Mouse (Mus musculus) hindbrain, postnatal 0 days (tissue): ENCODE data around the gene Hgd. TPM values are rescaled to one million over a fixed set of nuclear protein-coding genes. Genes with fewer than 3 reads are reported as not detected.

Experiments used
- ATAC-seq: fragments of 200-750 bp; cut with Nextera tagmentation; 2 replicates; pipeline ENCODE4 v1.8.0; 2017; ENCODE audit warnings: mild to moderate bottlenecking, moderate TSS enrichment, moderate library complexity
- DNase-seq: peaks from one replicate; pipeline ENCODE4 v3.0.0-alpha.2; 2015; ENCODE audit warnings: low spot score
- H3K27ac ChIP-seq: fragments of 300-500 bp; sonication (generic); 2 replicates; pipeline ENCODE4 v1.5.1; 2014; ENCODE audit warnings: mild to moderate bottlenecking
- H3K27me3 ChIP-seq: fragments of 300-500 bp; sonication (generic); 2 replicates; pipeline ENCODE4 v1.6.1; 2014; ENCODE audit warnings: low read length, mixed read lengths; ENCODE audit not compliant: insufficient read depth
- H3K36me3 ChIP-seq: fragments of 300-500 bp; sonication (generic); 2 replicates; pipeline ENCODE4 v1.6.1; 2014; ENCODE audit warnings: low read length, mixed read lengths; ENCODE audit not compliant: insufficient read depth
- H3K4me1 ChIP-seq: fragments of 300-500 bp; sonication (generic); 2 replicates; pipeline ENCODE4 v1.6.1; 2014; ENCODE audit warnings: antibody characterized with exemption, low read length, mixed read lengths; ENCODE audit not compliant: insufficient read depth
- H3K4me2 ChIP-seq: fragments of 300-500 bp; sonication (generic); 2 replicates; pipeline ENCODE4 v1.6.1; 2014; ENCODE audit warnings: low read depth, mild to moderate bottlenecking, low read length, moderate library complexity, mixed read lengths
- H3K4me3 ChIP-seq: fragments of 300-500 bp; sonication (generic); 2 replicates; pipeline ENCODE4 v1.5.1; 2014; ENCODE audit warnings: low read length
- H3K9ac ChIP-seq: fragments of 300-500 bp; sonication (generic); replicated peaks from 2 replicates; pipeline ENCODE4 v1.6.1; 2014; ENCODE audit warnings: mild to moderate bottlenecking, low read length, moderate library complexity, mixed read lengths
- H3K9me3 ChIP-seq: fragments of 300-500 bp; sonication (generic); 2 replicates; pipeline ENCODE4 v1.6.1; 2016; ENCODE audit warnings: low read length, mixed read lengths
- CTCF ChIP-seq: IDR thresholded peaks from 2 replicates; pipeline ENCODE4 v1.5.1; 2016; ENCODE audit warnings: antibody characterized with exemption, control low read depth, low read depth
- WGBS: fragments of 180-500 bp; shearing (Covaris S2); extraction: QIAGEN DNeasy Blood & Tissue Kit; methylation state at CpG from one replicate; pipeline ENCODE4 v1.1.7; 2014; 5-methylcytosine and 5-hydroxymethylcytosine counted together
- polyA plus RNA-seq: library from polyadenylated mRNA; unstranded; fragments of >200 nt; fragmentation: Nextera tagmentation; extraction: Ambion mirVana; gene quantifications from 2 replicates; pipeline ENCODE4 v1.2.1, GENCODE M21; 2015
- total RNA-seq: library from RNA; depleted of rRNA; stranded (reverse); fragments of >200 nt; gene quantifications from 2 replicates; pipeline ENCODE4 v1.2.3, GENCODE M21; 2014; rRNA removed

Gene Hgd
- total and polyA plus RNA-seq, 2 experiments from 2014 or later, result 0.26 TPM; not detected in 1

DNA sequence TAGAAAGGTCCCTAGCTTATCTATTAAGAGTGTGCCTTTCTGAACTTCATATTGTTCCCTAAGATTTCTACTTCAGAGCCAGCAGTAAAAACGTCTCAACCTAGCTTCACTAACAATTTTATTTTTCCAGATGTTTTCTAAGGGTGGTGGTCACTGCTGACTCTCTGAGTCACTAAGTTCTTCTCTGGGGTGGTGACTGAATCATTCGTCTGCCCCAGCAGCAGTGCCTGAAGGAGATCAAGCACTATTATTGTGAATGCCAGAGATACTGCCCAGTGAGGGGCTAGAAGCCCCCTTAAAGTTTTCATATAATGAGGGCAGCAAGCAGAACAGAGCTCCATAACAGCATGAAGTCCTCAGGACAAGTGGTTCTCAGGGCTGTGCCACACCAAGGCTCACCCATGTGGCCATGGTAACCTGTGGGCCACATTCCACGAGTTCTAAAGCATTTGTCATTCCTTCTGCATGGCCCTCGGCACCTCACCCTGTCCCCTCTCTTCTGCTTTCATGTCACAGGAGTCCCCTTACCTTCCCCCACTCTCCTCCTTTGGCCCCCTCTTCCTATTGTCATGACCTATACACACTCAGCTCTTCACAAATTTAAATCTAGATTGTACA is 90.8 kb downstream of the Hgd start:
- H3K9me3 ChIP-seq, result no peaks in the 10 kb centered on the region
- H3K27me3 ChIP-seq, result no peaks in the 10 kb centered on the region
- TF ChIP-seq CTCF, result no peak
- no peak overlapping the region for H3K4me2 ChIP-seq
- ATAC-seq, result no peak
- 19% methylated on average over 4 of the region's 4 CpGs for WGBS
- H3K9ac ChIP-seq, result no peak overlapping the region
- DNase-seq, result no peak
- H3K36me3 ChIP-seq, result no peaks in the 10 kb centered on the region
- H3K27ac ChIP-seq, result no peak overlapping the region
- H3K4me3 ChIP-seq, result no peak overlapping the region
- no peaks in the 10 kb centered on the region for H3K4me1 ChIP-seq

DNA sequence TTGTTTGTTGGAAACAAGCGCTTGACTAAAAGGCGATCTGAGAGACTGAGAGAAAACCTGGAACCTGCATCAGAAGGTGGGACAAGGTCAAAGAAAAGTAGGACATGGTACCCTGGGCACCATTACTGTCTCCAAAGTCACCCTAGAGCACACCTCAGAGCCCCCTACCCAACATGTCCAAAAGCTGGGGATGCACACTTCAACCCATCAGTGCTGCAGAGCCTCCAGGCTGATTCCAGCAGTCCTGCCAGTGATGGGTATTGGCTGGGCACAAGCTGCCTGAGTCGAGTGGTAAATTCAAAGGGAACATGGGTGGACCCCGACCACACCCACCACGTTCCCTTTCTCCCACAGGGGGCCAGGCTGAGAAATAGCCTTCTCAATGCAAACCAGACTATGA is 95.4 kb downstream of the Hgd start:
- H3K4me3 ChIP-seq, result no peak overlapping the region
- 0 out of 2 replicates have a peak, but pooled peaks cover 3% of the 10 kb centered on the region for H3K4me1 ChIP-seq
- no peak for ATAC-seq
- H3K27me3 ChIP-seq, result no peaks in the 10 kb centered on the region
- WGBS, result 90% methylated on average over 5 of the region's 5 CpGs
- no peak overlapping the region for H3K4me2 ChIP-seq
- H3K27ac ChIP-seq, result no peak overlapping the region
- no peak for TF ChIP-seq CTCF
- DNase-seq, result no peak
- no peaks in the 10 kb centered on the region for H3K36me3 ChIP-seq
- no peak overlapping the region for H3K9ac ChIP-seq
- no peaks in the 10 kb centered on the region for H3K9me3 ChIP-seq

DNA sequence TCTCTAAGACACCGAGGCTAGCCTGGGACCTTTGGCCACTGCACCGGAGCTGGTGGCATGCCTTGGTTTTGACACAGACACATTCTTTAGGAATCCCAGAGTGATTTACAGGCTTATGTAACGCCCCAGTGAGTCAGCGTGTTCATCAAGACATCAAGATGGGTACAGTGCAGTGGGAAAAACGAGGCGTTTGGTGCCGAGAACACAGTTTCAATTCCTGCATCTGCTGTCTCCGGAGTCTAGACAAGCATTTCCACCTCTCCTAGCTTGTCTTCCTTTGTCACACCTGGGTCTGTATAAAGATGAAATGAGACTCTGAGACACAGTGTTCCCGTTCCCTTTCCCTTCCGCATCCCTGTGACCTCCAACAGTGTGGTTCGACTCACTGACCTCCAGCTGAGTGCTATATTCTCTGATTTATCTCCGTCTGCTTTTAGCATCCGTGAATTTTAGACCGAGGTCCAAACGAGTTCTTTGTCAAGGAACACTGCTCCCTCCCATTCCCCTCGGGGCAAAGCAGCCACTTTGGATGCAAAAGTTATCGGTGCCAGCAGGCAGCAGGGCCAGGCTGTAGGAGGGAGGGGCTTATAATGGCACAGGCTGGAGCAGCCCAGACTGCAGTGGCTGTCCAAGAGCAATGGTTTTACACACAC is 96.2 kb downstream of the Hgd start:
- no peak for TF ChIP-seq CTCF
- Histone ChIP-seq H3K4me2 (peak overlapping the region; percentile 40), H3K27me3 (no peaks in the 10 kb centered on the region), H3K4me3 (no peak overlapping the region), H3K9ac (0 out of 2 replicates have a peak overlapping the region, but pooled peaks have one; percentile 4), H3K36me3 (no peaks in the 10 kb centered on the region), H3K9me3 (no peaks in the 10 kb centered on the region), H3K4me1 (0 out of 2 replicates have a peak, but pooled peaks cover 3% of the 10 kb centered on the region), H3K27ac (0 out of 2 replicates have a peak overlapping the region, but pooled peaks have one; percentile 2)
- 25% methylated on average over 17 of the region's 17 CpGs for WGBS
- peak; percentile 90 for ATAC-seq
- peak; percentile 76 for DNase-seq

DNA sequence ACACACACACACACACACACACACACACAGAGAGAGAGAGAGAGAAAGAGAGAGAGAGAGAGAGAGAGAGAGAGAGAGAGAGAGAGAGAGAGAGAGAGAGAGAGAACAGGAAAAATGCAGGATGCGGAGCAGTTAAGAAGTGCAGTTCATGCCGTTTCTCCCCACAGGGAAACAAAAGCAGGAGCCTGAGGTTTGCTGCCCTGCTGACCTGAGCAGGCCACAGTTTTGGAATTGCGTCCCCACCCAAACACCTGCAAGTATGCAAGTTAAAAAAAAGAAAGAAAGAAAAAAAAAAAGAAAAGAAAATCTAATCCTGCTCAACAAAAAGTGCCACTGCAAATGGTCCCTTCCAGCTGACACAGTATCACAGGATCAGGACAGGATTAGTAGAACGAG is 96.7 kb downstream of the Hgd start:
- TF ChIP-seq CTCF, result no peak
- 22% methylated on average over 4 of the region's 4 CpGs for WGBS
- ATAC-seq, result peak; percentile 38; the same call in 1 of the 2 replicates
- Histone ChIP-seq H3K4me3 (no peak overlapping the region), H3K9me3 (no peaks in the 10 kb centered on the region), H3K27me3 (no peaks in the 10 kb centered on the region), H3K36me3 (no peaks in the 10 kb centered on the region), H3K4me1 (0 out of 2 replicates have a peak, but pooled peaks cover 3% of the 10 kb centered on the region), H3K27ac (no peak overlapping the region), H3K4me2 (peak overlapping the region; percentile 40), H3K9ac (no peak overlapping the region)
- DNase-seq, result no peak

DNA sequence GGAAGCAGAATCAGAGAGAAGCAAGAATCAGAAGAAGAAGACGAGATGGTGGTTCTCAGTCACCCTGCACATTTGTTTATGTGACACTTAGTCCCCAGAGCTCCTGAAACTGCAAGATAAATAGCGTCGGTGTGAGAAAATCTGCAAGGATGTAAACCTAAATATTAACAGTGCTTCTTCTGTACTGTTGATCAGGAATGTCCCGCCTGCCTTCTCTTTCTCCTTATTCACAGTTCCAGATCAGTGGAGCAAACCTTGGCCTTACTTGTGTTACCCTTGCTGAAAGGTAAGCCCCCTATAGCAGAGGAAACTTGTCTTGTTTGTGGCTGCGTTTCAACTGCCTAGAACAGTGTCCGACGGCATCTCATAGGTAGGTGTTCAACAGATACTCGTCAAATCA is 97.6 kb downstream of the Hgd start:
- Histone ChIP-seq H3K9me3 (no peaks in the 10 kb centered on the region), H3K36me3 (no peaks in the 10 kb centered on the region), H3K27ac (no peak overlapping the region), H3K27me3 (no peaks in the 10 kb centered on the region), H3K9ac (no peak overlapping the region), H3K4me3 (no peak overlapping the region), H3K4me2 (no peak overlapping the region), H3K4me1 (0 out of 2 replicates have a peak, but pooled peaks cover 3% of the 10 kb centered on the region)
- WGBS, result 69% methylated on average over 8 of the region's 8 CpGs
- ATAC-seq (no peak), DNase-seq (no peak)
- TF ChIP-seq CTCF, result no peak

DNA sequence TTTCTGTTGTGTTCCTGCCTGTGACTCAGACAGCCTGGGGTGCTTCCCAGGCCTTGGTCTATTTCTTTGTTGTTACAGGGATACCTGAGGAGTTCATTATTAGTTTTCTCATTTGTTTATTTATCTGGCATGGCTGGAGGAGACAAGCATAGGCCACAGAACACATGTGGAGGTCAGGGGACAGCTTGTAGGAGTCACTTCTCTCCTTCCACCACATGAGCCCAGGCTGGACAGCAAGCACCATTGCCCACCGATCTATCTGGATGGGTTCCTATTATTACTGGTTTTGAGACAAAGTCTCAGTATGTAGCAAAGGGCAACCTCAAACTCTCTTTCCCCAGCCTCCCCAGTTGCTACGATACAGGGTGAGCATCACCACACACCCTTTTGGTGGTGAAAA is 100.3 kb downstream of the Hgd start:
- Histone ChIP-seq H3K27me3 (no peaks in the 10 kb centered on the region), H3K4me1 (peaks cover 15% of the 10 kb centered on the region; the same call in 1 of the 2 replicates), H3K9me3 (no peaks in the 10 kb centered on the region), H3K27ac (no peak overlapping the region), H3K4me2 (no peak overlapping the region), H3K9ac (no peak overlapping the region), H3K36me3 (no peaks in the 10 kb centered on the region), H3K4me3 (no peak overlapping the region)
- ATAC-seq (no peak), DNase-seq (no peak)
- no peak for TF ChIP-seq CTCF
- WGBS, result 57% methylated on average over 2 of the region's 2 CpGs

DNA sequence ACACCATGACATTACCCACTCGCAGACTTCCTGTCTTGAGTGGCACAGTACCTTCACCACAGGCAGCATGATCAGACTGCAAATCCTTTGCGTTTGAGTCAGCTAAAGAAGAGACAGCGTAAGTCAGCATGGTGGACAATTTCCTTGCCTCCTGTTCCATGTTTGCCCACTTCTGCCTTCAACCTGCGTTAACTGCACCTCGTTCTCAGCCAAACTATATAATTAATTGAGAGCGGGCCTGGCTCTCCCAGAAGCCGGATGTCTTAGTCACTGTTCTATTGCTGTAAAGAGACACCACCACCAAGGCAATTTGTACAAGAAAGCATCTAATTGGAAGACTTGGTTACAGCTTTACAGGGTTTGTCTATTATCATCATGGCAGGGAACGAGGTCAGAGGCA is 100.9 kb downstream of the Hgd start:
- no peak for DNase-seq
- 76% methylated on average over 8 of the region's 8 CpGs for WGBS

More for the DNA sequence above, 100.9 kb downstream of the Hgd start:
- Histone ChIP-seq H3K36me3 (no peaks in the 10 kb centered on the region), H3K27me3 (no peaks in the 10 kb centered on the region), H3K9me3 (no peaks in the 10 kb centered on the region), H3K4me3 (no peak overlapping the region), H3K4me1 (peaks cover 15% of the 10 kb centered on the region; the same call in 1 of the 2 replicates), H3K27ac (no peak overlapping the region), H3K9ac (no peak overlapping the region), H3K4me2 (no peak overlapping the region)
- no peak for TF ChIP-seq CTCF
- no peak for ATAC-seq

Other genes with a start within 250 kb of the Hgd start
- 29.0 and 36.0 TPM in 2 replicates for gene Stxbp5l, start 195.2 kb upstream of the Hgd start, total RNA-seq
- gene Stxbp5l, start 195.2 kb upstream of the Hgd start, polyA plus RNA-seq, result 18.1 and 20.0 TPM in 2 replicates
- gene Gtf2e1, start 40.4 kb upstream of the Hgd start, total RNA-seq, result 18.9 and 21.7 TPM in 2 replicates
- 21.4 and 21.6 TPM in 2 replicates for gene Gtf2e1, start 40.4 kb upstream of the Hgd start, polyA plus RNA-seq
- gene Rabl3, start 40.3 kb upstream of the Hgd start, total RNA-seq, result 6.8 and 17.9 TPM in 2 replicates
- gene Rabl3, start 40.3 kb upstream of the Hgd start, polyA plus RNA-seq, result 13.1 and 13.8 TPM in 2 replicates
- 23.0 and 31.3 TPM in 2 replicates for gene Ndufb4, start 74.3 kb downstream of the Hgd start, total RNA-seq
- 99.2 and 100 TPM in 2 replicates for gene Ndufb4, start 74.3 kb downstream of the Hgd start, polyA plus RNA-seq
- gene Fstl1, start 196.7 kb downstream of the Hgd start, total RNA-seq, result 53.1 and 53.5 TPM in 2 replicates
- 71.5 and 71.8 TPM in 2 replicates for gene Fstl1, start 196.7 kb downstream of the Hgd start, polyA plus RNA-seq